Mouse (Mus musculus): ENCODE data around the gene Corin. TPM values are rescaled to one million over a fixed set of nuclear protein-coding genes. Genes with fewer than 3 reads are reported as not detected.

Corin gene
- polyA plus RNA-seq, 1 experiment from 2014 or later = 0.57 TPM

DNA sequence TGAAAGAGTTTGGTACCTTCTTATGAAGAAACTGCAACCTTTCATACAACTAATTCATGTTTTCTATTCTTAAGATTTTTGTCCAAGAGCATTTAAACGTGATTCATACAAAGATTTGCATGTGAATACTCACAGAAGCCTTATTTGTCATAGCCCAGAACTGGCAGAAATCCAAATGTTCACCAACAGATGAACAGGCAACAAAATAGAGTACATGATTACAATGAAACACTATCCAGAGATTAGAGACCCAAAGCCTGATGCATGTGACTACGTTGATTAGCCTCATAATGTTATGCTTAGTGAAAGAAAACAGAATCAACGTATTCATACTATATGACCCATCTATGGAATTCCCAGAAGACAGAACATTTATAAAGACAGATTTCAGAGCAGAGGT is 140.4 kb downstream of the Corin start:
- H3K27me3 ChIP-seq (replicated peaks) = no peaks in the 10 kb centered on the region
- H3K9ac ChIP-seq = no peak overlapping the region
- no peaks in the 10 kb centered on the region for H3K4me1 ChIP-seq
- H3K36me3 ChIP-seq = no peaks in the 10 kb centered on the region
- no peak overlapping the region for H3K27ac ChIP-seq
- H3K4me3 ChIP-seq = no peak overlapping the region
- no peaks in the 10 kb centered on the region for H3K9me3 ChIP-seq (replicated peaks)
- ATAC-seq = no peak
- WGBS (ENCODE audit: insufficient replicate concordance) = 50% methylated on average over 3 of the region's 3 CpGs
- H3K4me2 ChIP-seq = no peak overlapping the region

DNA sequence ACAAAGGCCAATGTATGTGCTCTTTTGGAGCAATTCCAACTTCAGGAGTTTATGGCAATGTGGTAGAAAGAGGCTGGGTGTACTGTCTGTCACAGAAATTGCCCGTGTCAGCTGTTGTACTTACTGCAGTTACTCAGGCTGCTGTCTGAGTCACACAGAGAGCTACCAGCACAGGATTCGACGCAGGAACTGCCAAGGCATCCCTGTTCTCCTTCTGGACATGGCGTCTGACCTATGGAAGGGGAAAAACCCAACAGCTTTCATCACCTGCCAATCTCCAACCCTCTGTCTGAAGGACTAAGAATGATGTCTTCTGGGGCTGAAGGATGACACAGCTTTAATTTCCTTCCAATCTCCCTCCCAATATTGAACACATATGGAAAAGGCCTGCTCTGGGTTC is 150.5 kb downstream of the Corin start:
- Histone ChIP-seq H3K27me3 (replicated peaks) (no peaks in the 10 kb centered on the region), H3K27ac (no peak overlapping the region), H3K9ac (no peak overlapping the region), H3K4me2 (no peak overlapping the region), H3K4me1 (no peaks in the 10 kb centered on the region), H3K9me3 (replicated peaks) (no peaks in the 10 kb centered on the region), H3K4me3 (no peak overlapping the region), H3K36me3 (no peaks in the 10 kb centered on the region)
- ATAC-seq = no peak
- 61% methylated on average over 4 of the region's 4 CpGs for whole genome bisulfite sequencing (ENCODE audit: insufficient replicate concordance)

DNA sequence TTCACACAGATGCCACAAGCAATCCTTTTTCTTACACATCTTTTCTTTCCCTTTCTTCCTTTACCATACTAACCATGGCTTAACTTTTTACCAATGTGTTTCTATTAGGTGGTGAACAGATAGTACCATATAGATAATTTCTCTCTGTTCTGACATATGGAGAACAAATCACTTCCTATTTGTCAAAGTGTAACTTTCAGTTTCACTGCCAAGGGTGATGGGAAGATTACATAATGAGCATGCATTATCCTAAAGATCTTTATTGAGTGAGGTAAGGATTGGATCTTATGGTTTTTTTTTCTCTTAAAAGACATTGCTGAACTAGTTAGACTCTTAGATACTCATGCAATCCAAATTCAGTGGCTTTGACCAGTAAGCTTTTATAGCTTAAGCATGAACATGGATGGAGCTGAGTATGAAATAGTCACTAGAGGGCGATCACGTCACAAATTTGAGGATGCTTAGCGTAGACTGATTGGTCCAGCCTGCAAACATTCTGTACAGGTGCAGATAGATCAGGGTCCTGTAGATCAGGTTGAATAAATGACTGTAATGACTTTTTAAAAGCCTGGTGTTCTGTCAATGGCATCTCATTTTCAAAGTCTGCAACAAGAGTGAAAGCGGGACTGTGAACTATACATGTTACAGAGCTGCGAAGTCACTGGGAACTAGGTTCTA is 154.1 kb downstream of the Corin start:
- H3K27me3 ChIP-seq (replicated peaks) = no peaks in the 10 kb centered on the region
- no peak overlapping the region for H3K4me2 ChIP-seq
- 30% methylated on average over 5 of the region's 5 CpGs for WGBS (ENCODE audit: insufficient replicate concordance)
- no peaks in the 10 kb centered on the region for H3K36me3 ChIP-seq
- no peak overlapping the region for H3K9ac ChIP-seq
- no peaks in the 10 kb centered on the region for H3K4me1 ChIP-seq
- no peak overlapping the region for H3K4me3 ChIP-seq
- no peak overlapping the region for H3K27ac ChIP-seq
- no peak; the same call in 1 of the 2 replicates for ATAC-seq
- H3K9me3 ChIP-seq (replicated peaks) = no peaks in the 10 kb centered on the region

DNA sequence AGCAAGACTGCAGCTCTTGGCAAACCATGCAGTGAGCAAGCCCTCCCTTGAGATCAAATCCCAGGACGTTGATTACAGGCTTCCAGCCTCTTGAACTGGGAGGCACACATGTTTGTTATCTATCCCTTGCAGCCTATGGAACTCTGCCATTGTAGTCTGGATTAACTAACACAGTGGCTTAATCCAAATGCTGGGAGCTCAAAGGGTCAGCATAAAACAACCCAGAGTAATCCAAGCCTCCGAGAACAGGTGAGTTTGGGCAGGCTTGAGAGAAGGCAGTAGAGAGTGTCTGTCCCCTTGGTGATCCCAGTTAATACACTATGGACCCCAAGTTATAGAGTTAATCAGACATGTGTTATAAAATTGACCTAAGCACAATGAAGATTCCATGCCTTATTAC is 155.7 kb downstream of the Corin start:
- no peaks in the 10 kb centered on the region for H3K9me3 ChIP-seq (replicated peaks)
- no peaks in the 10 kb centered on the region for H3K27me3 ChIP-seq (replicated peaks)
- no peak overlapping the region for H3K4me2 ChIP-seq
- no peak for ATAC-seq
- H3K4me3 ChIP-seq = no peak overlapping the region
- WGBS (ENCODE audit: insufficient replicate concordance) = 49% methylated on average over 2 of the region's 2 CpGs
- H3K9ac ChIP-seq = no peak overlapping the region
- H3K27ac ChIP-seq = no peak overlapping the region
- H3K36me3 ChIP-seq = no peaks in the 10 kb centered on the region
- H3K4me1 ChIP-seq = no peaks in the 10 kb centered on the region

DNA sequence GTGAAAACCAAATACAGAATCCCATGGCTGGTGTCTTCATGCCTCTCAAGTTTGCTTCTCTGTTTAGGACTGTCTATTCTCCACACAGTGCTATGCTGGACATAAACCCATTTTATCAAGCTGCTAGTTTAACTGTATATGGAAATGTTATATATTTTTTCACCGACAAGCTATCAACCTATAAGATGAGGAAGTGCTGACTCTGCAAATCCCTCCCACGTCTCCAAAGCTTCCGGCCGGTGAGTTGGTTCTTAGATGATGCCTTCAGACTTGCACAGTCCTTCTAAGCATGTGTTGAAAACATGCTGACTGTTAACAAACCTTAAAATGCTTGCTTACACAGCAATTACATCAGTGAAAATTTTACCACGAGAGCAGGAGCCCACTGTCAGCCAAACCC is 168.4 kb downstream of the Corin start:
- Histone ChIP-seq H3K27ac (no peak overlapping the region), H3K4me2 (no peak overlapping the region), H3K36me3 (no peaks in the 10 kb centered on the region), H3K9me3 (replicated peaks) (no peaks in the 10 kb centered on the region), H3K4me1 (no peaks in the 10 kb centered on the region), H3K4me3 (no peak overlapping the region), H3K9ac (no peak overlapping the region), H3K27me3 (replicated peaks) (no peaks in the 10 kb centered on the region)
- ATAC-seq = no peak
- WGBS (ENCODE audit: insufficient replicate concordance) = 61% methylated on average over 5 of the region's 5 CpGs

DNA sequence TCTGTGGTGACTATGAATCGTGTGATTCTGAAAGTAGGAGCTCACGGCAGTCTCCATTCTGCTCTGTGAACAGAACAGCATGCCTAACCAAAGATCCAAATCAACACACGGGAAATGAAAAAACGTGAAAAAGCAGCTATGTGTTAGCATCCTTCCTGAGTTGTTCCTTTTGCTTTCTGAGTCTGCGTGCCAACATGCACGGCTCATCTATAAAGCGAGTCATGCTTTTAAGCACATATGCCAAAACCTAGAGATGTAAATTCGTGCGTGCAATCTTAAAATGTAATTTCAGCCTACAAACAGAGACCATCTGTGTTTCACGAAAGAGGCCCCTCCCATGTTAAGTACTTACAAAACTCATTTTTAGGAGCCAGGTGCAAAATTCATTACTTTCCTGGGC is 171.4 kb downstream of the Corin start:
- Histone ChIP-seq H3K4me2 (no peak overlapping the region), H3K4me3 (no peak overlapping the region), H3K9ac (no peak overlapping the region), H3K36me3 (no peaks in the 10 kb centered on the region), H3K4me1 (no peaks in the 10 kb centered on the region), H3K9me3 (replicated peaks) (no peaks in the 10 kb centered on the region), H3K27ac (no peak overlapping the region), H3K27me3 (replicated peaks) (no peaks in the 10 kb centered on the region)
- no peak for ATAC-seq
- 81% methylated on average over 10 of the region's 10 CpGs for WGBS (ENCODE audit: insufficient replicate concordance)

DNA sequence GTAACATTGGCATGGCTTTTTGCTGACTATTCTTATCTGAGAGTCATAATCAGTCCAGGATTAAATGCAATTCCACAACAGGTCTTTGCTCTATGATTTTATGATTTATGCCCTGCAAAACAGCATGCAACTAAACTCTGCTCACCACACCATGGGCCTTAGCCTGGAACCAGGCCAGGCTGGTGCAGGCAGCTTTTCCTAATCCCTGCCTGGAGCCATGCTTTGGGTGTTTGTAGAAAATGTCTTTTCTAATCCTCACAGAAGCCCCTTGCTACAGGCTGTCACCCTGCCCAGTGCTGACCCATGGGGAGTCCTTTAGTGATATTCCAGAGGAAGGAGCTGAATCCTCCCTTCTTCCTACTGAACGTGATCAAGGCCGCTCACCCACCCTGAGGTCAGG is 173.1 kb downstream of the Corin start:
- H3K4me2 ChIP-seq = no peak overlapping the region
- 64% methylated on average over 2 of the region's 2 CpGs for WGBS (ENCODE audit: insufficient replicate concordance)

DNA sequence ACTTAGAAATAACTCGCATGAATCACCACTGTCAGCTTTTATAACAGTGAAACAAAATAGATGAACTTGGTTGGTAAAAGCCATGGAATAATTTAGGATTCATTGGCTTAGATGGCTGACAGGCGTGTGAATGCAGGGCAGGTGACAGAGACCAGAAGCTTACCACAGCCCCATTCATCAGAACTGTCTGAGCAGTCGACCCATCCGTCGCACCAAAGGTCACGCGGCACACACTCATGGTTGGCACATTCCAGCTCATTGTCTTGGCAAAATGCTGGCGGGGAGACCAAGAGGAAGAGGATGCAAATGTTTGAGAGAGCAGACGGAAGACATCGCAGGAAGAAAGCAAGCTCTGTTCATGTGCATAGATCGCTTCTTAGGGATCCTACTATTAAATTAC is 173.6 kb downstream of the Corin start:
- H3K4me3 ChIP-seq = no peak overlapping the region
- no peak overlapping the region for H3K9ac ChIP-seq
- WGBS (ENCODE audit: insufficient replicate concordance) = 69% methylated on average over 11 of the region's 11 CpGs
- H3K4me2 ChIP-seq = no peak overlapping the region
- no peak overlapping the region for H3K27ac ChIP-seq
- no peak for ATAC-seq
- no peaks in the 10 kb centered on the region for H3K36me3 ChIP-seq
- H3K4me1 ChIP-seq = no peaks in the 10 kb centered on the region
- no peaks in the 10 kb centered on the region for H3K9me3 ChIP-seq (replicated peaks)
- H3K27me3 ChIP-seq (replicated peaks) = no peaks in the 10 kb centered on the region

More for the DNA sequence above, 173.1 kb downstream of the Corin start:
- no peaks in the 10 kb centered on the region for H3K9me3 ChIP-seq (replicated peaks)
- H3K9ac ChIP-seq = no peak overlapping the region
- H3K36me3 ChIP-seq = no peaks in the 10 kb centered on the region
- H3K4me3 ChIP-seq = no peak overlapping the region
- no peak overlapping the region for H3K27ac ChIP-seq
- ATAC-seq = no peak
- H3K4me1 ChIP-seq = no peaks in the 10 kb centered on the region
- H3K27me3 ChIP-seq (replicated peaks) = no peaks in the 10 kb centered on the region

DNA sequence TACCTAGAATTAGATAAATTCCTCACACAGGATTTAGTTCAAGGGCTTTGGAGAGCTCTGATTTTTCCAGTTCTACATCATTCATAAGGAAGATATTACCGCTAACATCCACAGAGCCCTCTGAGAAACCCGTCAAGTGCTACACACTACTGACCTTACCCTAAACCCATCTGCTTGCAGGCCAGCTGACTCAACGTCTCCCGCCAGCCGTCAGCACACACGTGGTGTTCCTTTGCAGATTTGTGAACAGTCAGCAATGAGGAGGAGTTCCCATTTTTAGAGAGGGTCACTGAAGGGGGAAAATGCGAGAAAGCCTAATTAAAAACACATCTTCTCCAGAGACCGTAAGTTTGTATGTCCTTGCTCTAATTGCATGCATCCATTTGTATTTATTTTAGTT is 174.8 kb downstream of the Corin start:
- H3K9me3 ChIP-seq (replicated peaks) = no peaks in the 10 kb centered on the region
- 64% methylated on average over 8 of the region's 8 CpGs for WGBS (ENCODE audit: insufficient replicate concordance)
- no peak overlapping the region for H3K27ac ChIP-seq
- no peaks in the 10 kb centered on the region for H3K4me1 ChIP-seq
- no peaks in the 10 kb centered on the region for H3K36me3 ChIP-seq
- ATAC-seq = no peak
- no peak overlapping the region for H3K4me3 ChIP-seq
- no peak overlapping the region for H3K9ac ChIP-seq
- H3K4me2 ChIP-seq = no peak overlapping the region
- H3K27me3 ChIP-seq (replicated peaks) = no peaks in the 10 kb centered on the region

DNA sequence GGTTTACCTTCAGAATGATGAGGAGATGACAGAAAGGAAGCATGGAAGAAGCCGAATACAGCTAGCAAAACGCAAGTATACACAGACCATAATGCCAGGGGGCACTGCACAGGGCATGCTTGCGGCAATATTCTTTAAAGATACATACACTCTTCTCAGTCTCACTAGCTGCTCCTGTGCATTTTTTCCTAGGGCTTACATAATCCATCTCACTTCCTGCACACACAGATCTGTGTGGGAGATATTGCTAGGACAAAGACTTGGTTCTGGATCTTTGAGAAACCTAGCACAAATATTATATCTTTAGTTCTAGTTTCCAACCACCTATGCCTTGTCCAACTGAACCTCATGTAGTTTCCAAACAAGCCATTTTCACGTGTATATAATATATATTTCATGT is 189.0 kb downstream of the Corin start:
- 66% methylated on average over 4 of the region's 4 CpGs for WGBS (ENCODE audit: insufficient replicate concordance)
- no peak overlapping the region for H3K4me3 ChIP-seq
- H3K9ac ChIP-seq = no peak overlapping the region
- H3K4me1 ChIP-seq = no peaks in the 10 kb centered on the region
- H3K27me3 ChIP-seq (replicated peaks) = no peaks in the 10 kb centered on the region
- H3K36me3 ChIP-seq = no peaks in the 10 kb centered on the region
- ATAC-seq = no peak
- H3K27ac ChIP-seq = no peak overlapping the region
- no peaks in the 10 kb centered on the region for H3K9me3 ChIP-seq (replicated peaks)
- H3K4me2 ChIP-seq = no peak overlapping the region

DNA sequence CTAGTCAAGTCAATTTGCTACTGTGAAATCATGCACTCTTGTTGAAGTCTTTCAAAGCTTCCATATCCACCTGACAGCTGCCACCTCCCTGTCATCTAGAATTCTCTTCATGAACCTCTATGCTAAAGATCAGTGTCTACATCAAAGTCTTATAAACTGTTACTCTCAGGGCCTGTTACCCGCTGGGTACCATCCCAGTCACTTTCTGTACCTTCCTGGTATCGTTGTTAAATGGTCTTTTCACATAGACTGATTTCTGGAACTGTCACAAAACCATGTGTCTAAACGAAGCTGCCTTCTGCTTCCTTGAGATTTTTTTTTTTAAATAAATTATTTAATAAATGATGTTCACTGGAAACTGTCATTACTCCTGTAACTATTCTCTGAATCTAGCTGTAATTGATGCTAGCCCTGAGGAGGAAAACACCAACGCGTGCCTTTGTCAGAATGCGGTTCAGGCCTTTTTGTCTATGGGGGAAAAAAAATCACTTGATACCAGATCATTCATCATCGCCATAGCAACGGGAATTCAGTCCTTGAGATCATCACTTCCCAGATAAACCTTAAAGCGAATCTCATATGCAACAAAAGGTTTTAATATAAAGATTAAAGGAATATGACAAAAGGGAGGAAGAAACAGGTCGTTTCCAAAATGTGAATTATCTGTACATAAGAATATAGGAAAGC is 205.7 kb downstream of the Corin start:
- Histone ChIP-seq H3K27ac (no peak overlapping the region), H3K27me3 (replicated peaks) (no peaks in the 10 kb centered on the region), H3K9ac (no peak overlapping the region), H3K4me1 (no peaks in the 10 kb centered on the region), H3K4me2 (no peak overlapping the region), H3K36me3 (peaks cover 10% of the 10 kb centered on the region), H3K4me3 (no peak overlapping the region), H3K9me3 (replicated peaks) (no peaks in the 10 kb centered on the region)
- WGBS (ENCODE audit: insufficient replicate concordance) = 74% methylated on average over 10 of the region's 10 CpGs
- ATAC-seq = no peak

DNA sequence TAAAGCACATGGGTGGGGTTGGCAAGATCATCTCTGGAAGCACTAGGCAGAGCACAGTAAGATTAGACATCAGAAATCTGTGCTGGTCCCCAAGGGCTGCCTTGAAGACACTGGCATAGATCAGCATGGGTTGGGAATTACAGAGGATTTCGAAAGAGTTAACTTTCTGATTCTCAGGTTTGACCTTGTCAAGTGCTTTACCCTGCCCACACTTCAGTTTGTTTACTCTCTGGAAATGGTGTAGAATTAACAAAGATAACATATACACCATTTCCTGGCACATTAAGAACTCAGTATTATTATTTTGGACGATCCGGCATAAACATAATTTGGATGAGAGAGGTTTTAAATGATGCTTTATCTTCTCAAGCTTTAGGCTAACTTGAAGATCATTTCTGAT is 219.2 kb downstream of the Corin start:
- no peak overlapping the region for H3K4me3 ChIP-seq
- no peak overlapping the region for H3K27ac ChIP-seq
- no peak for ATAC-seq
- H3K4me2 ChIP-seq = no peak overlapping the region
- H3K27me3 ChIP-seq (replicated peaks) = no peaks in the 10 kb centered on the region
- no peaks in the 10 kb centered on the region for H3K9me3 ChIP-seq (replicated peaks)
- H3K36me3 ChIP-seq = peaks cover 32% of the 10 kb centered on the region
- WGBS (ENCODE audit: insufficient replicate concordance) = 75% methylated on average over 3 of the region's 3 CpGs
- H3K4me1 ChIP-seq = no peaks in the 10 kb centered on the region
- H3K9ac ChIP-seq = no peak overlapping the region

DNA sequence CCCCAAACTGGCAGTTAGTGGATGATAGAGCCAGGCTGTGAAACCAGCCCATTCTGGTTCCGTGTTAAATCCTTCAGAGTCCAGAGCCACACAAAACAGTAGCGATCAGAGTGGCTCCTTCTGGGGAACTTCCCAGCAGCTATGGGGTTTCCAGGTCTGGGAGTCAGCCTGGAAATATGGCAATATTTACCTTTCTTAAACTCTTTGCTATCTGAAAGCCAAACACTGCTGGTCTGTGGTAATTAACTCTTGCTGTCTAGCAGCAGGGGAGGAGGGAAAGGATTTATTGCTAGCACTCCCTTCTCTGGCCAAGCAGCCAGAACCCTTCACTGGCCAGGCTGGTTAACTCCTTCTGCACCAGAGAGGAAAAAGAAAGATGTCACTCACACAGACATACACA is 221.4 kb downstream of the Corin start:
- Histone ChIP-seq H3K9me3 (replicated peaks) (no peaks in the 10 kb centered on the region), H3K36me3 (peaks cover 33% of the 10 kb centered on the region), H3K27ac (no peak overlapping the region), H3K4me3 (no peak overlapping the region), H3K4me2 (no peak overlapping the region), H3K9ac (no peak overlapping the region), H3K4me1 (no peaks in the 10 kb centered on the region), H3K27me3 (replicated peaks) (no peaks in the 10 kb centered on the region)
- no peak for ATAC-seq
- 58% methylated on average over 2 of the region's 2 CpGs for WGBS (ENCODE audit: insufficient replicate concordance)

All from liver, embryonic 12.5 days (tissue).